Mouse (Mus musculus) T-helper 2 cell (primary cell): ENCODE results near the gene Gstm1.

Experiments used
- in situ Hi-C: fragments of 300-600 bp; cut with MboI, MseI; formaldehyde crosslinking; loops from one replicate; pipeline ENCODE4 v1.15.1; 2025; ENCODE audit warnings: high pct_unique_total_duplicates

The Gstm1 gene

GRCm38 (mm10) chr3:107964656-107965308 lies 53.0 kb downstream of the Gstm1 start:
- in situ Hi-C loops = no loop called here

- in situ Hi-C loops = no loop called here
These were observed 53.7 kb downstream of the Gstm1 start for GRCm38 (mm10) chr3:107964026-107964425.
